Mouse (Mus musculus): Measurements from ENCODE around the gene Trim66.

The Trim66 gene

DNA sequence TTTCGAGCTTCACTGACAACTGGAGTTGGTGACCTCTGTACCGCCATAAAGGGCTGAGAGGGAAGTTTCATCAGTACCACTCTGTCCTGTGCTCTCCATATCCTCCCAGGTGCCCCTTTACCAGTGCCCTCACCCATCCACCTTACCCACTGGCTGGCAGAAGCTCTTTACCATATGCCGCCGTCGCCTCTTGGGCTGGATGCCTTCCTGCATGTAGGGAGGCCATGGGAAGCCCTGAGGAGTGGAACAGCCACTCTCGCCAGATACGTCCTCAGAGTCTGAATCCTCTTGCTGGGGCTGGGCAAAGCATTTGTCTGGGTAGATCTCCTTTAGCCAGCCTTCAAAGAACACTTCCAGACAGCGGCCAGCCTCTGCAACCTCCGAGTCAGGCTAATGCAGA is 53.1 kb downstream of the Trim66 start:
- DNase-seq (ENCODE audit: low spot score in 2 of 2) = no peak

- DNase-seq (ENCODE audit: low spot score in 2 of 2) = no peak
These were observed 59.9 kb downstream of the Trim66 start for GRCm38 (mm10) chr7:109448060-109448459.

- peak; percentile 54 to 78 for DNase-seq (ENCODE audit: low spot score in 2 of 2)
These were observed 62.9 kb downstream of the Trim66 start for GRCm38 (mm10) chr7:109445012-109445411.

GRCm38 (mm10) chr7:109442739-109443138 is 65.2 kb downstream of the Trim66 start:
- DNase-seq (ENCODE audit: low spot score in 2 of 2) = no peak

GRCm38 (mm10) chr7:109440697-109441269 is 67.2 kb downstream of the Trim66 start:
- DNase-seq (ENCODE audit: low spot score in 2 of 2) = no peak

DNA sequence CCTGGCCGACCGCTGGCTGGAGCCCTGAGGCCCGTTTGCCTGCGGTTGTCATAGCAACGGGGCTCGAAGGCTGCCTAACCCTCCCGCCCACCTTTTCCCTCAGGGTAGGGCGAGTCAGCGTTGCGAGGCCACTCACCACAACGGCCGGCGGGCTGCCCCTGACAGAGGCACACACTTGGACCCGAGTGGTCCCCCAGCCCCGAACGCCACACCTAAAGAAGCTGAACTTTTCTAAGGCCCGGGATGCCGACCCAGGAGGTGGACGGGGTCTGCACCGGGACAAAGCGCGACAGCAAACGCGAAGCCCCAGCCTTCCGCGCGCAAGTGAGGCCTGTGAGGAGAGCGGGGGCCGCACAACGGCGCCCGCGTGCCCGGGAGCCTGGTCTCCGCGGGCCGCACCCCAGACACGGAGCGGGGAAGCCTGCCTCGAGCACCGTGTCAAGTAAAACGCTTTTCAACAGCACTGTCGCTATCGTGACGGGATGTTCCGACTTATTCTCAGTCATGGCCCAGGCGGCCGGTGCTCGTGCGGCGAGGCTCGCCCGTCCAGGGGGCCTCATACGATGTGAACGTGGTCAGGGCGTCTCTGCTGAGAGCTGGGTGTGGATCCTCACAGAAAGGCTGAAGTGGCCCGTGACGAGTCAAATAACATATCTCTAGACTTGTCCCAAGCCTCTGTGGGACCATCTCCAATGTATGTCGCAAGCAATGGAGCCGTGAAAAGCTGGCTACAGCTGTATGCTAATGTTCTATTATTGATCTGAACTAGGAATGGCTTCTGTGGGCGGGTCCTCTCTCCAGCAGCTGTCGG is 68.9 kb downstream of the Trim66 start, which contains the start of gene Stk33:
Gene Stk33 (minus strand): TSS at position 301 of the 811 bp plus-strand sequence.
- DNase-seq (ENCODE audit: low spot score in 2 of 2) = peak; percentile 18 to 25

DNA sequence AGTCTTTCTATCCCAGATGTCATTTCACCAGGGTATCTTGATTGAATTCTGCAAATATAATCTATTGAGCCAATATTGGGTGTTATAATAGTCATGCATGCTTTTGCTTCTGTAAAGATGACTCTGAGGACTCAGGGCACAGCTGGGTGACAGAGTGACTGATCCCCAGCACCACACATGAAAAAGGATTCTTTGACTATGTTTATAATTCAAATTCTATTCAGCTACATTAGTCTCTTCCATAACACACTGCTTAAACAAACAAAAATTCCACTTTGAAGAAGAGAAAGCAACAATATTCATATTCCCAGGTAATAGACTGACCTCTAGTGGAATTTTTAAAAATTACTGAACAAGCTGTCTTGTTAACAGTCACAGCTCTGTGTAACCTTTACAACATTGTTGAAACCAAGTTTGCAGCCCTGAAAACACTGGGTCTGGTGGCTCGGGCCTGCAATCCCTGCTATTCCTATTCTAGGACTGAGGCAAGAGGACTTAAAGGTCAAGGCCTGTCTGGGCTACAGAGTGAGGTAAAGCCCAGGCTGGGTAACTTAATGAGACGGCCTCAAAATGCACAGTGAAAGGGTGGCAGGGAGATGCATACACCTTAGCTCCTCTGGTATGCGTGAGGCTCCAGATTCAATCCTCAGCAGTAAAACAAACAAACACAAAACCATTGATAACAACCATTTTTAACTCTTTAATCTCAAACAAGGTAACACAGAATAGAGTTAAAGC is 83.3 kb downstream of the Trim66 start:
- DNase-seq (ENCODE audit: low spot score in 2 of 2) = no peak

- DNase-seq (ENCODE audit: low spot score in 2 of 2) = no peak
These were observed 85.1 kb downstream of the Trim66 start for GRCm38 (mm10) chr7:109422803-109423202.

GRCm38 (mm10) chr7:109405491-109405890 is 102.4 kb downstream of the Trim66 start:
- DNase-seq (ENCODE audit: low spot score in 2 of 2) = no peak

DNA sequence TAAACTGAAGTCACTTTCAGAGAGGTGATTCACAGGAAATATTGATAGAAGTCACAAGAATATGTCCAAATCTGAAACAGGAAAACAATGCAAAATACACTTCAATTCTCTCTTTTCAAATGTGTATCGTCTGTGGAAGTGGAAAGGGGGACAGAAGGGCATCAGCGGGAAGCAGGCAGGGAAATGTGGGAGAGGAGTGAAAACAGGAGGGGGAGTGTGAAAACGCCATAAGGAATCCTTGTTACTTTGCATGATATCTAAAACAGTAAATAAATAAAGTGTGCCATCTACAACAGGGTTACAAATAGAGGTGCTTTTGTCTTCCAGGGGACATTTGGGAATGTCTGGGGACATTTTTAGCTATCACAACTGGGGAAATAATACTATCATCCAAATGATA is 108.6 kb downstream of the Trim66 start:
- DNase-seq (ENCODE audit: low spot score in 2 of 2) = no peak
